Mouse (Mus musculus): ENCODE data around the gene Efna2.

DNA sequence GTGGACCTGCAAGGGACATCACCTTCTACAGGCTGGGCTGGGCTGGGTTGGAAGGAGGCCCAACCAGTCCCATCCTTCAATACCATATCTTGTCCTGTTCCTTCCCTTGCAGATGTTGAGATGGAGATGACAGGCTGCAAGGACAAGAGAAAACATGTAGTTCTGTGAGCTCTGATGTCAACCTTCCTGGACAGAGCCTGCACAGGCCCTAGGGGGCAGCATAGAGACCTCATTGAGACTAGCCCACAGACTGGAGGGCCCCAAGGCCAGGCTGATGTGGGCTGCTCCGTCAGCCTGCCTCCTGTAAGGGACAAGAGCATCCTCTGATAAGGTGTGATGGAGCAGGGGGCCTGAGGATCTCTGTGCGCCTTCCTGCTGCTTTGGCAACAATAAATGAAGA lies 4.6 kb upstream of the Efna2 start:
- TF ChIP-seq CTCF (conservative IDR thresholded peaks at IDR 0.05; ENCODE audit: low read length) = peak; percentile 44
- no peak for TF ChIP-seq NANOG (IDR thresholded peaks at IDR 0.05; ENCODE audit: borderline replicate concordance, low read length)
- no peak for TF ChIP-seq POU5F1 (IDR thresholded peaks at IDR 0.05; ENCODE audit: borderline replicate concordance, low read length)
